Mouse (Mus musculus) hematopoietic stem cell, adult 5-6 weeks (primary cell): ENCODE measurements around the gene Nt5dc3. TPM values are rescaled to one million over a fixed set of nuclear protein-coding genes. Genes with fewer than 3 reads are reported as not detected.

Experiments
- total RNA-seq: library from RNA; stranded (forward); fragments of 172-1452, 232-1000 nt; gene quantifications from 2 replicates; pipeline ENCODE4 v1.2.3, GENCODE M21; 2017

The Nt5dc3 gene
- total RNA-seq, 1 experiment from 2014 or later, result 5.9 TPM

Other genes starting within 250 kb of the Nt5dc3 start
- 518 and 623 TPM in 2 replicates for gene Hsp90b1, start 73.5 kb upstream of the Nt5dc3 start, total RNA-seq
- gene Ttc41, start 73.2 kb upstream of the Nt5dc3 start, total RNA-seq, result 1.7 and 3.0 TPM in 2 replicates
- 3.1 TPM in 1 of 2 replicates, not detected in the other for gene Gm49358, start 15.0 kb upstream of the Nt5dc3 start, total RNA-seq
- 0.06 and 6.3 TPM in 2 replicates for gene Stab2, start 229.0 kb downstream of the Nt5dc3 start, total RNA-seq